Mouse (Mus musculus): ENCODE measurements at regions not wholly inside any gene's neighbourhood (a gene's known extent, or its start where the extent isn't known, plus 50 kb on each side); places are given as distances from the start of the nearest gene placed in this dataset.

GRCm38 (mm10) chr6:103322442-103322841, 187.9 kb upstream of the Chl1 start:
- no peak for TF ChIP-seq CTCF (IDR thresholded peaks at IDR 0.05; ENCODE audit: control insufficient read depth, insufficient read depth, insufficient replicate concordance, low read depth, low read length)
- TF ChIP-seq POLR2A (IDR thresholded peaks at IDR 0.05; ENCODE audit: control insufficient read depth, low read depth, low read length) = no peak

Data from testis, adult 2 months (tissue).